Mouse (Mus musculus): ENCODE measurements at regions not wholly inside any gene's neighbourhood (a gene's known extent, or its start where the extent isn't known, plus 50 kb on each side); places are given as distances from the start of the nearest gene placed in this dataset.

DNA sequence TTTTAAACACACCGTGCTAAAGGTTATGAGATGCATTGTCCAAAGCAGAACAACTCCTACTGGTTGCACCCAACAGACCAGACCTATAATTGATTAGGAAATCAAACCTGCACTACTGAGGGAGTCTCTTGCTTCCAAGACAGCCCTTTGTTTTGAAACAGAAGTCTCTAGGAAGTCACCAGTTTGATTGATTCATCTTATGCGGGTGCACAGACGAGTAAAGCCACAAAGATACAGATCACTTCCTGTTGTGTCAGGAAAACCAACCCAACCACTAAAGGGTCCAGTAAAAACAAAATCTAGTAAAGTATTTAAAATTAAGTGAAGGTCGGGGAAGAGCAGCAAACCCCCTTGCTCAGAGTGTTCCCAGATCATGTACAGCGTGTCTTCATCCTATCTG, 58.3 kb upstream of the N6amt1 start:
- no peaks in the 10 kb centered on the region for H3K27me3 ChIP-seq (ENCODE audit: control insufficient read depth, insufficient read depth, low read length)
- no peak for ATAC-seq (ENCODE audit: insufficient read depth)
- no peak overlapping the region for H3K4me2 ChIP-seq (ENCODE audit: low read depth)
- no peaks in the 10 kb centered on the region for H3K36me3 ChIP-seq (replicated peaks; ENCODE audit: control insufficient read depth, insufficient read depth, low read depth)
- TF ChIP-seq EP300 (IDR thresholded peaks at IDR 0.05; ENCODE audit: low read depth) (no peak), CTCF (IDR thresholded peaks at IDR 0.05; ENCODE audit: low read depth) (no peak)
- no peak overlapping the region for H3K27ac ChIP-seq
- H3K9ac ChIP-seq (replicated peaks) = no peak overlapping the region
- 35% methylated on average over 5 of the region's 5 CpGs for WGBS (ENCODE audit: insufficient replicate concordance)
- no peaks in the 10 kb centered on the region for H3K9me3 ChIP-seq (ENCODE audit: control insufficient read depth, low read length)
- no peaks in the 10 kb centered on the region for H3K4me1 ChIP-seq (replicated peaks; ENCODE audit: control insufficient read depth in 2 of 2, insufficient read depth in 2 of 2, low read length in 1 of 2)
- no peak overlapping the region for H3K4me3 ChIP-seq (ENCODE audit: insufficient read depth in 1 of 2, low read depth in 2 of 2, low read length in 2 of 2)
- no peak for DNase-seq (ENCODE audit: low read depth in 3 of 3, low spot score in 3 of 3)

DNA sequence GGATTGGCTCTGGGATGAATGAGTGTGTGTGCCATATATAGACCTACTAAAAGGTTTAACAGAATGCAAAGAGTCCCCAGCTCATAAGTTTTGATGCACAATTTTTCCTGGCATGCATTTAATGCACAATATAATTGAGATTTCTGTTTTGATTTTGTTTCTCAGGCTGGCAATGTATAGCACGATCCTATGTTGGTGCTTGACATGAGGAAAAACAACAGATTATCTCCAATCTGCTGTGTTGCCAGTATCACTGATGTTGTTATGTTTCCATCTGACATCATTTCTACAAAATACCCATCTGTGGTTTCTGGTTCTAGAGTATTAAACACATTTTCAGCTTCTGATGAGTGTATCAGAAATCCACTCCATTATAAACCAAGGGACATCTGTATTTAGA, 61.2 kb upstream of the N6amt1 start:
- ATAC-seq (ENCODE audit: insufficient read depth) = no peak
- no peak overlapping the region for H3K9ac ChIP-seq (replicated peaks)
- H3K36me3 ChIP-seq (replicated peaks; ENCODE audit: control insufficient read depth, insufficient read depth, low read depth) = no peaks in the 10 kb centered on the region
- no peaks in the 10 kb centered on the region for H3K9me3 ChIP-seq (ENCODE audit: control insufficient read depth, low read length)
- H3K4me2 ChIP-seq (ENCODE audit: low read depth) = no peak overlapping the region
- no peak for TF ChIP-seq EP300 (IDR thresholded peaks at IDR 0.05; ENCODE audit: low read depth)
- TF ChIP-seq CTCF (IDR thresholded peaks at IDR 0.05; ENCODE audit: low read depth) = no peak
- no peaks in the 10 kb centered on the region for H3K4me1 ChIP-seq (replicated peaks; ENCODE audit: control insufficient read depth in 2 of 2, insufficient read depth in 2 of 2, low read length in 1 of 2)
- no peaks in the 10 kb centered on the region for H3K27me3 ChIP-seq (ENCODE audit: control insufficient read depth, insufficient read depth, low read length)
- DNase-seq (ENCODE audit: low read depth in 3 of 3, low spot score in 3 of 3) = no peak
- 79% methylated on average over 1 of the region's 1 CpGs for WGBS (ENCODE audit: insufficient replicate concordance)
- no peak overlapping the region for H3K27ac ChIP-seq
- H3K4me3 ChIP-seq (ENCODE audit: insufficient read depth in 1 of 2, low read depth in 2 of 2, low read length in 2 of 2) = no peak overlapping the region

DNA sequence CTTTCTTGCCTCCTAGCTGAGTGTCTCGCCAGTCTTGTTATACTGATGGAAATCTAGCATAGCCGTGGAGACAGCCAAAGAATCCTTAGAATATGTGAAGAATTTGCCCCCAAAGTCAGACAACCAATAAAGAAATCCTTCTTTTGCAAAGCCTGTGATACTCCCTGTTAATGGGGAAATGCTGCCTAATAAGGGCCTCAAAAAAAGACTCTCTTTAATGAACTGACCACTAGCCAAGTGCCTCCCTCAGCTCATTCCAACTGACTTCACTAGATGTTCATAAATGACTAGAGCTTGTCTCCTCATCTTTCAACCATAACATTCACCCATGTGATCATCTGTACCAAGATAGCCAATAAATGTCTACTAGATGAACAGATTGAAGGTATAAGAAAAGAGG, 62.3 kb upstream of the N6amt1 start:
- ATAC-seq (ENCODE audit: insufficient read depth) (no peak), DNase-seq (ENCODE audit: low read depth in 3 of 3, low spot score in 3 of 3) (no peak)
- TF ChIP-seq CTCF (IDR thresholded peaks at IDR 0.05; ENCODE audit: low read depth) (no peak), EP300 (IDR thresholded peaks at IDR 0.05; ENCODE audit: low read depth) (no peak)
- no peaks in the 10 kb centered on the region for H3K9me3 ChIP-seq (ENCODE audit: control insufficient read depth, low read length)
- no peak overlapping the region for H3K27ac ChIP-seq
- H3K9ac ChIP-seq (replicated peaks) = no peak overlapping the region
- no peak overlapping the region for H3K4me3 ChIP-seq (ENCODE audit: insufficient read depth in 1 of 2, low read depth in 2 of 2, low read length in 2 of 2)
- 56% methylated on average over 2 of the region's 2 CpGs for WGBS (ENCODE audit: insufficient replicate concordance)
- no peaks in the 10 kb centered on the region for H3K4me1 ChIP-seq (replicated peaks; ENCODE audit: control insufficient read depth in 2 of 2, insufficient read depth in 2 of 2, low read length in 1 of 2)
- H3K27me3 ChIP-seq (ENCODE audit: control insufficient read depth, insufficient read depth, low read length) = no peaks in the 10 kb centered on the region
- H3K36me3 ChIP-seq (replicated peaks; ENCODE audit: control insufficient read depth, insufficient read depth, low read depth) = no peaks in the 10 kb centered on the region
- H3K4me2 ChIP-seq (ENCODE audit: low read depth) = no peak overlapping the region

DNA sequence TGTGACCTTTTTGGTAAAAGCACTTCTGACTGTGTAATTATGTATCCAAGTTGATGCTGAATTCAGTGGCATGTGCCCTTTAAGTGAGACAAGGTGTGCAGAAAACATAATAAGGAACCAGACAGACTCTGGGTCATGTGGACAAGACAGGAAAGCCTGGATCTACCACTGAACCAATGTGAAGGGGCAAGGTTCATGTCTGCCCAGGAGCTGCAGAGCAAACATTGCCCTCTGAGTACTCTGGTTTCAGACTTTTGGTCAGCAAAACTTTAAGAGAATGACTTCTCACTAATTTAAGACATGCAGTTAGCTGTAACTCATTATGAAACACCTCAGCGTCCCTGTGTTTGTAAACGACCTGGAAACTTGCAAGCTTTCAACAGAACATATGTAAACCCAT, 68.3 kb upstream of the N6amt1 start:
- DNase-seq (ENCODE audit: low read depth in 3 of 3, low spot score in 3 of 3) (no peak), ATAC-seq (ENCODE audit: insufficient read depth) (no peak)

DNA sequence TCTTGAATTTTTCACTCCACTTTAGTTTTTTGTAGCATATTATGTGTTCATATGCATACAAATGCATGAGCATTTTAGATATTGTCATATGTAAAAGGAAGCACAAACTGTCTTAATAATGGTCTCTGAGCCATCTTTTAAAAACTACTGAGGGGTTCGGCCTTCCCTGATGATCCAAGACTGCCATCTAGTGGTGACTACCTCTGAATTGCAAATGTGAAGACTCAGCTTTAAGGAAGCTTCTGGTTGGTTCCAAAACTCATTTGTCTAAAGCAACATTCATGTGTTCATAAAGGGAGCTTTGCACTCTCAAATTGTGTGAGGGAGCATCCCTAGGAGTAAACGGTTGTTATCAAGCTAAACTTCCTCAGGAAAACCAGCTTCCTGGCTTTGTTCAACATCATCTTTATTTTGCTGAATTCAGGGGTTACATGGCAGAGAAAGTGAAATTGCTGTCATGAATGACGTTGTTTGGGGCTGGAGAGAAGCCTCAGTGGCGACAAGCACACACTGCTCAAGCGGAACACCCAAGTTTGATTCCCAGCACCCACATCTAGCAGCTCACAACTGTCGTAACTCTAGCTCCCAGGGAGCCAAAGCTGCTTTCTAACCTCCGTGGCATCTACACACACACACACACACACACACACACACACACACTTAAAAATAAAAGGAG, 69.0 kb upstream of the N6amt1 start:
- H3K4me2 ChIP-seq (ENCODE audit: low read depth) = no peak overlapping the region
- no peak overlapping the region for H3K27ac ChIP-seq
- ATAC-seq (ENCODE audit: insufficient read depth) (no peak), DNase-seq (ENCODE audit: low read depth in 3 of 3, low spot score in 3 of 3) (peak in 1 of 3 experiments; percentile 16)
- no peaks in the 10 kb centered on the region for H3K9me3 ChIP-seq (ENCODE audit: control insufficient read depth, low read length)
- no peak overlapping the region for H3K4me3 ChIP-seq (ENCODE audit: insufficient read depth in 1 of 2, low read depth in 2 of 2, low read length in 2 of 2)
- H3K4me1 ChIP-seq (replicated peaks; ENCODE audit: control insufficient read depth in 2 of 2, insufficient read depth in 2 of 2, low read length in 1 of 2) = no peaks in the 10 kb centered on the region
- no peaks in the 10 kb centered on the region for H3K36me3 ChIP-seq (replicated peaks; ENCODE audit: control insufficient read depth, insufficient read depth, low read depth)
- H3K9ac ChIP-seq (replicated peaks) = no peak overlapping the region
- no peaks in the 10 kb centered on the region for H3K27me3 ChIP-seq (ENCODE audit: control insufficient read depth, insufficient read depth, low read length)
- WGBS (ENCODE audit: insufficient replicate concordance) = 26% methylated on average over 7 of the region's 7 CpGs
- TF ChIP-seq CTCF (IDR thresholded peaks at IDR 0.05; ENCODE audit: low read depth) = peak; percentile 53; the same call in 1 of the 2 replicates
- TF ChIP-seq EP300 (IDR thresholded peaks at IDR 0.05; ENCODE audit: low read depth) = no peak

More for the DNA sequence above, 68.3 kb upstream of the N6amt1 start:
- no peaks in the 10 kb centered on the region for H3K36me3 ChIP-seq (replicated peaks; ENCODE audit: control insufficient read depth, insufficient read depth, low read depth)
- WGBS (ENCODE audit: insufficient replicate concordance) = 60% methylated on average over 2 of the region's 2 CpGs
- H3K4me3 ChIP-seq (ENCODE audit: insufficient read depth in 1 of 2, low read depth in 2 of 2, low read length in 2 of 2) = no peak overlapping the region
- H3K4me1 ChIP-seq (replicated peaks; ENCODE audit: control insufficient read depth in 2 of 2, insufficient read depth in 2 of 2, low read length in 1 of 2) = no peaks in the 10 kb centered on the region
- TF ChIP-seq EP300 (IDR thresholded peaks at IDR 0.05; ENCODE audit: low read depth) (no peak), CTCF (IDR thresholded peaks at IDR 0.05; ENCODE audit: low read depth) (no peak)
- no peak overlapping the region for H3K4me2 ChIP-seq (ENCODE audit: low read depth)
- H3K27me3 ChIP-seq (ENCODE audit: control insufficient read depth, insufficient read depth, low read length) = no peaks in the 10 kb centered on the region
- no peak overlapping the region for H3K9ac ChIP-seq (replicated peaks)
- no peaks in the 10 kb centered on the region for H3K9me3 ChIP-seq (ENCODE audit: control insufficient read depth, low read length)
- H3K27ac ChIP-seq = no peak overlapping the region

All from liver, embryonic 14.5 days (tissue).